Mouse (Mus musculus): ENCODE data around the gene Arpp21.

The Arpp21 gene

DNA sequence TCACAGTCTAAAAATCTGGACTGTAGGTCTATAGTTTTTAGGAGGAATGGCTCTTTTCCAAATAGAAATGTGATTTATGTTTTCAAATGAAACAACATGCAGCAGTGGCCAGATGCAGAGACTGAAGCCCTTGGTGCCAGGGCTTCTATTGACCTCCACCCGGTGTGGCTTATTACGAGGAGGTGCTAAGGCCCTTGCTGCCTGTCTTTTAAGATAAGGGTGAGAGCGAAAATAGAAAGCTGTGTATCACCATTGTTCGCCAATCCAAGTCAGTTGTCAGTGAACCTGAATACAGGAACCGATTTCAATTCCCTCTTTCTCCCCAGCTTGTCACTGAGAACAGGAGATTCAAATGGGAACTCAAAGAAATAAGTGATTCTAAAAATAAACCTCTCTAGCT is 57.3 kb downstream of the Arpp21 start:
- DNase-seq (ENCODE audit: low spot score): no peak

GRCm38 (mm10) chr9:112177569-112177968 is 58.2 kb downstream of the Arpp21 start:
- DNase-seq (ENCODE audit: low spot score): no peak

DNA sequence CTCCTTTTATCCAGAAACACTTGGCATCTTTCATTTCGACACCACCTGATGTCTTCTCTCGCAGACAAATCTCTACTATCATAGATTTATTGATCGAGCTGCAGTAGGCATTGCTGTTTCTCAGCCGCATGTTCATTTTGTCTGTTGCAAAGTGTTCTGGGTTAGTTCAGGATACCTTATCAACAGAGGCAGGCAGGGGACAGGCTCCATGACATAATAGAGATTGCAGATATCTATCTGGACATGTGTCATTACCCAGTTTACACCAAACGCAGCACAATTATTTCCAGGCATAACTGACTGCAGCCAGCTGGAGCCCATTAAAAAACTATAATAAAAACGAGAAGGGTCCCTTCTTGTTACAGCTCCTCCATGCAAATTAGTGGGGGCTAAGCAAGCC is 59.4 kb downstream of the Arpp21 start:
- DNase-seq (ENCODE audit: low spot score): peak; percentile 31

GRCm38 (mm10) chr9:112174407-112175357 is 61.1 kb downstream of the Arpp21 start:
- peak; percentile 78 for DNase-seq (ENCODE audit: low spot score)

- no peak for DNase-seq (ENCODE audit: low spot score)
These were observed 62.0 kb downstream of the Arpp21 start for GRCm38 (mm10) chr9:112173778-112174177.

- no peak for DNase-seq (ENCODE audit: low spot score)
These were observed 71.1 kb downstream of the Arpp21 start for GRCm38 (mm10) chr9:112164677-112165076.

- no peak for DNase-seq (ENCODE audit: low spot score)
These were observed 74.8 kb downstream of the Arpp21 start for GRCm38 (mm10) chr9:112160981-112161380.

GRCm38 (mm10) chr9:112153972-112154371 is 81.8 kb downstream of the Arpp21 start:
- no peak for DNase-seq (ENCODE audit: low spot score)

- DNase-seq (ENCODE audit: low spot score): no peak
These were observed 83.0 kb downstream of the Arpp21 start for GRCm38 (mm10) chr9:112152762-112153161.

DNA sequence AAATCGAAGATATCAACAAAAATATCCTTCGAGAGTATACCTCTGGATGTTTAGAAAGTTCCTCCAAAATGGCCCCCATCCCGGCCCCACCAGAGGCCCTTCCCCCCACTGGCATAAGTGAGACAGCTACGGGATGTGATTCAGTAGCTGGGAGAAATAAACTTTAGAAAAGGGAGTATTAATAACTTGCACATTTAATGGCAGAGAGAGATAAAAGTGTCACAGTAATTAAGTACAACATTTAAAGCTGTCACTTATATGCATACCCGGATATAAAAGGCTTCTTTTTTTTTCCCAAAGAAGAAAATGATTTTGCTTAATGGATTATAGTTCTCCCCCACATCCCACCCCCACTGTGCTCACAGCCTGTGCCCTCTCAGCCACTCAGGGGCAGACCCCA is 84.6 kb downstream of the Arpp21 start:
- no peak for DNase-seq (ENCODE audit: low spot score)

DNA sequence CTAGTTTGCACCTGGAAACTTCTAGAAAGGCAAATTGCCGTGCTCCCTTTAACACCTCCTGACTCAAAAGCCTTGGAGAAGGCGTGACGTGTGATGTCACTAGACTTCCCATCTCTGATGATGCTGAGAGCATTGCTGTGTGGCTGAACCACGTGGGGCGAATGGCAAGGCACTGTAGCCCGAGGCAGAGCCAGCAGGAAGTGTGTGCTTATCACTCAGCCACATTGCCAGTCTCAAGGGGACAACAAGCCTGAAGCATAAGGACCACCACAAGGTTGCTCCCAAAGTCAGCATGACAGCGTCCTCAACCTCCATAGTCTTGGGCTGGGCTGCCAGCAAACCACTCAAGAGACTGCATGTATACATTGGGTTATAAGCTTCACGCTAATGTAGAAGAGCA is 95.1 kb downstream of the Arpp21 start:
- DNase-seq (ENCODE audit: low spot score): no peak

DNA sequence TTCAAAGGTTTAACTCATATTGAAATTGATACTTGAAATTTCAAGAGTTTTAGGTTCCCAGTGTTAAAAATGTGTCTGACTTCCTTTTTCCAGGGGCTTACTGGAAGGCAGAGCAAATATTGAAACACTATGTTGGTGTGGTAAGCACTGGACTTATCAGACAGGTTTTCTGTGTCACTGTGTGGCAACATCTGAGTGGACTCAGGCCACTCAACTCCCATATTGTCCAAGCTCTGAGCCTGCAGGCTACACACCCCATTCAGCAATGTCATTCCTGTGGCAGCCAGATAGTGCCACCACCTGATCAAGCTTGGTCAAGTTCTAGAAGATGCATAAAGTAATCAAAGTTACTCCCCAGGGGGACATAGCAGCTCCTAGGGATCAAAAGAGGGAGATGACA is 97.9 kb downstream of the Arpp21 start:
- no peak for DNase-seq (ENCODE audit: low spot score)

DNA sequence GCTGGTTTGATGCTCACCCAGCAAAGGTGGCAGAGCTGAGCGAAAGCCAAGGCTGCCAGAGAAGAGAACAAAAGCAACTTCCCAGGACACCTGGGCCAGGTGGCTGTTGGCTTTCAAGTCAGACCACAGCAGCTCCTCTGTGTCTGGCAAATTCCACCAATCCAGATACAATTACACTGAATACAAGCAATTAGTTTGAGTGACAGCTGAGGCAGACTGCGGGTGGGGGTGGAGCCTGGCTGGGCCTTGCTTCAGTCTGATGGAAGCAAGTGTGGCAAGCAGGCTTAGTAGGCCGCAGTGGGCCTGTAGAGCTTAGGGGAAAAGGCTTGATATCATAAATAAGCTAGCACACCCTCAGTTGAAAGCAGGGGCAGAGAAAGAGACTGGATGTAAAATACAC is 104.9 kb downstream of the Arpp21 start:
- DNase-seq (ENCODE audit: low spot score): peak; percentile 11

GRCm38 (mm10) chr9:112124667-112125066 is 111.1 kb downstream of the Arpp21 start:
- no peak for DNase-seq (ENCODE audit: low spot score)

DNA sequence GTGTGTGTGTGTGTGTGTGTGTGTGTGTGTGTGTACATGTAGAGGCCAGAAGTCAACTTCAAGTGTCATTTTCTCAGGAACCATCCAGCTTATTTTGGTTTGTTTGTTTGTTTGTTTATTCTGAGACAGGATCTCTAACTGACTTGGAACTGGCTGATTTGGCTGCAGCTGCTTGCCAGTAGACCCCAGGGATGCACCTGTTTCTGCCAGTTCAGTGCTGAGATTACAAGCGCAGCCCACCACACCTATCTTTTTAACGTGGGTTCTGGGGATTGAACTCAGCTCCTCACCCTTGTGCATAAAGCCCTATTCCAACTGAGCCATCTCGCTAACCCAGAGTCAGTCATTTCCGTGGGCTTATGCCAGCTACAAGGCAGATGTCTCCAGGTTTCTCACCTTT is 111.6 kb downstream of the Arpp21 start:
- DNase-seq (ENCODE audit: low spot score): no peak

DNA sequence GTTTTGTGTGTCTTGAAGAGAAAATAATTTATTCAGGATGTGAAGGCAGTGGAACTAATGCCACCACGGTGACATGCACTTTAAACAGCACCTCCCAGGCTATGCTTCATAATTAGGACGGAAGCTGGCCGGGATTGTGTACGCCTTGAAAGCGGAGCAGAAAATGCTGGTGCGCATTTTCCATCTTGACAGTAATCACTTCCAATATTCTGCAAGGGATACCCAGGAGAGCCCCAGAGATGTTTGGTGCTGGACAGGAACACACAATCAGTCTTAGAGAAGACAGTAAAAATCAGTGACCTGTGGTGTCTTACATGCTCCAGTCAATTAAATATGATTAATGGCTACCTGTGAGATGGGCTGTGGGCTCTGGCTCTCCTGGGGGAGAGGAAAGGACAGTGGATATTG is 112.3 kb downstream of the Arpp21 start:
- no peak for DNase-seq (ENCODE audit: low spot score)

- DNase-seq (ENCODE audit: low spot score): no peak
These were observed 116.2 kb downstream of the Arpp21 start for GRCm38 (mm10) chr9:112119535-112119934.

GRCm38 (mm10) chr9:112119106-112119433 is 116.7 kb downstream of the Arpp21 start:
- no peak for DNase-seq (ENCODE audit: low spot score)

DNA sequence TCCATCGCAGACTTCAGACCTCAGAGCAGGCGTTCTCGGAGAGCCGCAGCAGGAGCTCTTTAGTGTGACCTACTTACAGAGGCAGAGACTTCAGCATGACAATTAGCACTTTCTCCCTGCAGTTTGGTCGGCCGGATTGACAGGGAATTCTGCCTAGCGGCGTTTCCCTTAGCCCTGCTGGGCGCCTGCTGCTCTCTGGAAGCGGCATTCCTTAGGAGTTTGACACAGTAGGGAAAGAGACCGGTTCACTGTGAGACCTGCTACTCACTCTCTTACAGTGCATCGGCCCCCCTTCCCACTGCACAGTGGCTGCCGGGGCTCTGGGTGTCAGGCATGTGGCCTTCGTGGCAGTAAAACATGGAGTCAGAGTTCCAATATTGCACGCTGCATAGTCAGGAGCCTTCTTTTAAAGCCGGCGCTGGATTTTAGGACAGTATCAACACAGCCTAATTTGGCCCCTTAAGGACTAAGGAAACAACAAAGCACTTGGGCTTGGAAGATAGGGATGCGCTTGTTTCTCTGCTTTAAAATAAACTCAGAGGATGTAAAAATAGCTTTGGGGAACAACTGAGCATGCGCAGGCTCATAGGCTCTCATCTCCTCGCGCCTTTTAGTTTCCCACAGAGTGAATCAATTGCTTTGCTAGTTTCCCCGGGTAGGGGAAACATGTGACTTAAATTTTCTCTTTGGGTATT is 117.2 kb downstream of the Arpp21 start:
- no peak for DNase-seq (ENCODE audit: low spot score)

DNA sequence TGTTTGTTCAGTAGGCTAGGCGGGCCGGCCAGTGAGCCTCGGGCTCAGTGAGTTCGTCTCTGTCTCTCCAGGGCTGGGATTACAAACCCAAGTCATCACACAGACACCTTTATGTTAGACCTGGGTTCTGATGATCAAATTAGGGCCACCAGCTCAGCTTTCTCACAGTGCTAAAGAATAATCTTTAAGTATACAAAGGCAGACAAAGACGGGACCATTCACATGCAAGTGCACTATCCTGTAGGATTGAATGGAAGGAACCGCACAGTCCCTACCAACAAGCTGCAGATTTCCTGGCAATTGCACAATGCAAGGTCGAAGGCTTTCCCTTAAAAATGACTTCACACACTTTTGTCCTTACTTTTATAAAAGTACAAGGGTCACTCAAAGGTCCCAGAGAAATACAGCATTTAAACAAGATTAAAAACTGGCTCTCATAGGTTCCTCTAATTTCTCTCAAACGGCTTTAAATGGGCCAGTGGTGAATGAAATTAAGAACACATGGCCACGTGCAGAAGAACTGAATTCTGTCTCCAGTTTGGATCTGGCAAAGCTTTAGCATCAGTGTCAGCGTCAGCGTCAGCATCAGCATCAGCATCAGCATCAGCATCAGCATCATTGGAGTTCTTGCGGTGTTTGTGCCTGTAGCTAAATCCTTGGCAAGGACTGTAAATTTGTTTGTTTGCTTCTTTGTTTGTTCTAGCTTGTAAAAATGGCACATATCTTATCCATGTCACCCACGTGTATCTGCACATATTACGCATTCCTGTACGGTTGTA is 117.9 kb downstream of the Arpp21 start:
- DNase-seq (ENCODE audit: low spot score): no peak

GRCm38 (mm10) chr9:112111610-112112009 is 124.1 kb downstream of the Arpp21 start:
- no peak for DNase-seq (ENCODE audit: low spot score)

- DNase-seq (ENCODE audit: low spot score): no peak
These were observed 132.9 kb downstream of the Arpp21 start for GRCm38 (mm10) chr9:112102852-112103192.

Measured in MN1 (cell line).